Mouse (Mus musculus) cortical plate, adult 2 months (tissue): ENCODE measurements around the gene March10.

Experiments
- CTCF ChIP-seq: fragments of 200-500 bp; IDR thresholded peaks from 2 replicates; pipeline ENCODE4 v1.5.1; 2011; ENCODE audit warnings: mild to moderate bottlenecking, control low read depth, low read length; ENCODE audit not compliant: insufficient read depth; ENCODE audit errors: extremely low read depth
- POLR2A ChIP-seq: fragments of 200-500 bp; IDR thresholded peaks from 2 replicates; pipeline ENCODE4 v1.6.1; 2011; ENCODE audit warnings: mild to moderate bottlenecking, low read length, control low read depth; ENCODE audit not compliant: insufficient read depth; ENCODE audit errors: extremely low read depth

GRCm38 (mm10) chr11:105348495-105348982, 108.0 kb downstream of the March10 start:
- TF ChIP-seq CTCF (no peak), POLR2A (no peak)
